Mouse (Mus musculus) liver, adult (tissue): ENCODE measurements around the gene Nptn.

Source experiments
- GATA4 ChIP-seq: IDR thresholded peaks from 2 replicates; pipeline ENCODE4 v1.6.1; 2014; ENCODE audit warnings: mild to moderate bottlenecking, low read length; ENCODE audit not compliant: insufficient replicate concordance

The Nptn gene

GRCm38 (mm10) chr9:58701751-58702150, 119.7 kb downstream of the Nptn start:
- no peak for TF ChIP-seq GATA4

GRCm38 (mm10) chr9:58703766-58704165, 121.7 kb downstream of the Nptn start:
- TF ChIP-seq GATA4, result no peak

GRCm38 (mm10) chr9:58706024-58706423, 124.0 kb downstream of the Nptn start:
- no peak for TF ChIP-seq GATA4
